Mouse (Mus musculus): ENCODE results near the gene Gm973. TPM values are rescaled to one million over a fixed set of nuclear protein-coding genes. Genes with fewer than 3 reads are reported as not detected.
A peak's percentile ranks its signal among the peaks of the same experiment; 100 is the strongest.

Gene Gm973
- polyA plus RNA-seq, 1 experiment from 2014 or later: 1.4 TPM

DNA sequence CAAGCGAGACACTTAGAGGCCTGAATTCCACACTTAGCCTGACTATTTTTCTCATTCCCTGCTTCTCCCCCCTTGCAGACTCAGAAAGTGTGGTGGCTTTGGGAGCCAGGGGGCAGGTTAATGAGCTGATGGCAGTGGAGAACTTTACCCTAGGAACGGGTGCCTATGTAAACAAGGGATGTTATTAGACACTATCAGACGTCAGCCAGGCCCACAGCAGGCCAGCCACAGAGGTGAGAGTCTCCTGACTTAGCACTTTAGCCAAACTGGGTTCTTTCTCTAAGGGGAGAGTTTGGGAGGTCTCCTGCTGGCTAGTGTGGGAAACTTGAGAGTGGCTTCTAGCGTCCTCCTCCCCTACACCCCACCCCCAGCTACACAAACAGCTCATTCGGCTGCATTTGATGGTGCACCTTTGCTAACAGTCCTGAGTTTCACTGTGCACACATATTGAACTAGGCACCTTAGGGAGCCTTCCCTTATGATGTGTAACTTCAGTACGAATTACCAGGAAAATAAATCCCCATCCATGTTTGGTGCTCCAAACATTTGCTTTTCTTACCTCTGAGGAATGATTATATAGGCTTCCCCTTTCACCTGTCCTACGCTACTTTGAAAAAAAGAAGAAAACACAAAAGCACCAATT is 12.3 kb upstream of the Gm973 start:
- peaks cover 8% of the 10 kb centered on the region; the same call in 1 of the 2 replicates for H3K4me1 ChIP-seq (ENCODE audit: control insufficient read depth, insufficient read depth, low read length)
- no peaks in the 10 kb centered on the region for H3K27me3 ChIP-seq (ENCODE audit: control insufficient read depth, insufficient read depth, low read length)
- no peak overlapping the region for H3K27ac ChIP-seq (ENCODE audit: low read depth, low read length)
- no peak overlapping the region for H3K4me2 ChIP-seq (replicated peaks; ENCODE audit: low read depth, low read length)
- no peaks in the 10 kb centered on the region for H3K9me3 ChIP-seq (ENCODE audit: control insufficient read depth, low read length)
- H3K9ac ChIP-seq (ENCODE audit: low read depth, low read length): no peak overlapping the region
- no peaks in the 10 kb centered on the region for H3K36me3 ChIP-seq (ENCODE audit: control insufficient read depth, insufficient read depth, low read length)
- H3K4me3 ChIP-seq (ENCODE audit: low read length): no peak overlapping the region
- 33% methylated on average over 7 of the region's 7 CpGs for WGBS
- ATAC-seq (ENCODE audit: low FRiP score, low TSS enrichment): peak; percentile 75

DNA sequence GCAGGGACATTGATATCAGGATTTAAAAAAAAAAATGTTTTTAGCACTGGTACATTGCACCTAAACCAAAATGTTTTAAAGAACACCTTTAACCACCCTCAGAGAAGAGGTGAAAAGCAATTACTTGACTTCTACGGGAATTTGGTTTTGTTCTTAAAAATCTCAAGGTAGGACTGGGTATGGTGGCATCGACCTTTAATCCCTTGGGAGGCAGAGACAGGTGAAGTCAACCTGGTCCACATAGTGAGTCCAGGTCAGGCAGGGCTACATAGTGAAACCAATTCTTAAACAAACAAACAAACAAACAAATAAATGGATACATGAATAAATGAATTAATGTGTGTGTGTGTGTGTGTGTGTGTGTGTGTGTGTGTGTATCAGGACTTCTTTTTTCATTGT is 11.8 kb upstream of the Gm973 start:
- H3K27ac ChIP-seq (ENCODE audit: low read depth, low read length): no peak overlapping the region
- no peak overlapping the region for H3K4me3 ChIP-seq (ENCODE audit: low read length)
- no peak overlapping the region for H3K4me2 ChIP-seq (replicated peaks; ENCODE audit: low read depth, low read length)
- H3K9ac ChIP-seq (ENCODE audit: low read depth, low read length): no peak overlapping the region
- no peak for ATAC-seq (ENCODE audit: low FRiP score, low TSS enrichment)
- no peaks in the 10 kb centered on the region for H3K27me3 ChIP-seq (ENCODE audit: control insufficient read depth, insufficient read depth, low read length)
- 77% methylated on average over 2 of the region's 2 CpGs for WGBS
- H3K36me3 ChIP-seq (ENCODE audit: control insufficient read depth, insufficient read depth, low read length): no peaks in the 10 kb centered on the region
- H3K9me3 ChIP-seq (ENCODE audit: control insufficient read depth, low read length): no peaks in the 10 kb centered on the region
- peaks cover 9% of the 10 kb centered on the region; the same call in 1 of the 2 replicates for H3K4me1 ChIP-seq (ENCODE audit: control insufficient read depth, insufficient read depth, low read length)

DNA sequence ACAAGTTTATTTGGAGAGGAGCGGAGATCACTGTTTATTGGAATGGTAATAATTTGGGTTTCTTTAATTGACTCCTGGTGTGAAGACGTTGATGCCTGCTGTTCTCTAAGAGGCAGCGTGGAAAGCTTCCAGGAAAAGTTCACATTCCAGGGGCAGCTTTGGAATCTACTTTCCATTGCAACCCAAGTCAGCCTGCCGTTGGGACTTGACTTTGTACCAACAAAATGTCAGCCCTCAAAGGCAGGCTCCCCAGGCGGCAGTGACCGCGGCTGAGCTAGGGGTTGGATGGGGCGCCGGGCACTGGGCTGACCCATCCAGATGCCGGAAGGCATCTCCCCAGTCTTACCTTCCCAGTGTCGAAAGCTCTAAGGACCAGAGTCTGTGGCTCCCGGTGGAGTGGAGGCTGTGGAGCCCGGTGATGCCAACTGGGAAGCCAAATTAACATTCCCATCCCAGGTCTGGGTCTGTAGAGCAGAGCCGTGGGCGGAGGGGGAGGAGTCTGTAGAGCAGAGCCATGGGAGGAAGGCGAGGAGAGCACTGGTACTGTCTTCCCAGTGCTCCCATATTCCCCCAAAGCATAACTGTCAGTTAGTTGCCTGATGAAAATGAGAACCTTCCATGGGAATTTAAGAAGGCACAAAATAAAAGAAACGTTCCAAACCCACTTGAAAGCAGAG is 7.5 kb upstream of the Gm973 start:
- Histone ChIP-seq H3K9ac (ENCODE audit: low read depth, low read length) (no peak overlapping the region), H3K4me3 (ENCODE audit: low read length) (no peak overlapping the region), H3K27me3 (ENCODE audit: control insufficient read depth, insufficient read depth, low read length) (no peaks in the 10 kb centered on the region), H3K36me3 (ENCODE audit: control insufficient read depth, insufficient read depth, low read length) (no peaks in the 10 kb centered on the region), H3K9me3 (ENCODE audit: control insufficient read depth, low read length) (no peaks in the 10 kb centered on the region), H3K27ac (ENCODE audit: low read depth, low read length) (no peak overlapping the region), H3K4me2 (replicated peaks; ENCODE audit: low read depth, low read length) (no peak overlapping the region), H3K4me1 (ENCODE audit: control insufficient read depth, insufficient read depth, low read length) (peaks cover 5% of the 10 kb centered on the region; the same call in 1 of the 2 replicates)
- 41% methylated on average over 17 of the region's 17 CpGs for WGBS
- ATAC-seq (ENCODE audit: low FRiP score, low TSS enrichment): no peak

DNA sequence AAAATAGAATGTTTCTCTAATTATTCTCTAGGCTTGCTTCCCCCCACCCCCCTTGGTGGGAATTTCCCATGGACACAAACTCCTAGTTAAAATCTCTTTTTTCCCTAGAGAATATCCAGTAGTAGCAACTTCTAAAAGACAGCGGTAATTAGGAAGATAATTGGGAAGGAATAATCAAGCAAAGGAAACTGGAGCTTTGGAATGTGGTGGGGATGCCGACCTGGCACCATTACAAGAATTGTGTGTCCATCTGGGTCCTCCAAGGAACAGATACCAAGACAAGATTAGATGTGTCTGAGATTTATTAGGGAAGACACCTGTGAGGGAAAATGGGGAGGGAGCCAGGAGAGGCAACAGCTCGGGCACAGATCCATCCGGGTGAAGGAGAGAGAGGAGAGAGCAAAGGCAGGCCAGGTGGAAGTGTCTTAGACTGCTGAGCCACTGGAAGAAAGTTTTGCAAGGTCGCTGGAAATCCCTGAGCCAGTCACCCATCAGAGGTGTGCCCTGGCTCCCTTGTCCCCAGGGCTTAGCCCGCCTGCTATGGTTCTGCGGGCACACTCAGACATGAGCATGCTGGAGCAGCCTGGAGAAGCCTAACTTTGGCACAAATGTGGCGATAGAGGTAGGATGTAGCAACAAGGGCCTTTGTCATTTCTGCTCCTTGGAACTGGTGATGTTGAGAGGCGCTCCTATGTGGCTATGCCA is 4.3 kb upstream of the Gm973 start:
- no peak for ATAC-seq (ENCODE audit: low FRiP score, low TSS enrichment)
- no peak overlapping the region for H3K4me2 ChIP-seq (replicated peaks; ENCODE audit: low read depth, low read length)
- no peaks in the 10 kb centered on the region for H3K9me3 ChIP-seq (ENCODE audit: control insufficient read depth, low read length)
- peaks cover 12% of the 10 kb centered on the region for H3K4me1 ChIP-seq (ENCODE audit: control insufficient read depth, insufficient read depth, low read length)
- no peak overlapping the region for H3K27ac ChIP-seq (ENCODE audit: low read depth, low read length)
- no peak overlapping the region for H3K4me3 ChIP-seq (ENCODE audit: low read length)
- H3K36me3 ChIP-seq (ENCODE audit: control insufficient read depth, insufficient read depth, low read length): no peaks in the 10 kb centered on the region
- H3K27me3 ChIP-seq (ENCODE audit: control insufficient read depth, insufficient read depth, low read length): no peaks in the 10 kb centered on the region
- no peak overlapping the region for H3K9ac ChIP-seq (ENCODE audit: low read depth, low read length)
- WGBS: 68% methylated on average over 9 of the region's 9 CpGs

DNA sequence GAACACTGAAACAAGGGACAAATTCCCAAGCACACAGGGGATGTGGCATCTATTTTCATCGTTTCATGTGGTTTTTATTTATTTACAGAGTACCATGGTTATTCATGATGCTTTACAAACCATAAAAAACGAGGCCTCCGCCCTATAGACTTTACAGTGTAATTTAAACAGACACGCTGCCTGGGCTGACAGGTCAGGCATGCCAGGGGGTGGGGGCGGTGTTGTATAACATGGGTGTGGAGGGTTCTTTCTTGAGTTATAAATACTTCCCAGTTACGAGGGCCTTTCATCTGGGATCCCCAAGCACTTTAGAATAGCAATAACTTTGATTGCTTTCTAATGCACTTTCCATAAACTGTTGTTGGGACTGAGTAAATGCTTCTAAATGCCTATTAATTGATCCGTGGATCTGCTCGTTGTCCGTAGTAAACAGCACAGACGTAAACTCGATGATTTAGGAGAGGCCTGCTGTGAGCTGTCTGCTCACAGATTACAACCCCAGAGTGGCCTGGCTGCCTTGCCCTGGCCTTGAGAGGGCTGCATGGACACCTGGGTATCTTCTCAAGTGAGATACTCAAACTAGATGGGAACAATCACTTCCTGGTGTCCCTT is 4.3 kb downstream of the Gm973 start:
- WGBS: 13% methylated on average over 11 of the region's 11 CpGs
- no peak overlapping the region for H3K9ac ChIP-seq (ENCODE audit: low read depth, low read length)
- peak; percentile 44; the same call in 1 of the 2 replicates for ATAC-seq (ENCODE audit: low FRiP score, low TSS enrichment)
- no peak overlapping the region for H3K4me3 ChIP-seq (ENCODE audit: low read length)
- no peaks in the 10 kb centered on the region for H3K9me3 ChIP-seq (ENCODE audit: control insufficient read depth, low read length)
- H3K4me1 ChIP-seq (ENCODE audit: control insufficient read depth, insufficient read depth, low read length): peaks cover 34% of the 10 kb centered on the region
- H3K27me3 ChIP-seq (ENCODE audit: control insufficient read depth, insufficient read depth, low read length): no peaks in the 10 kb centered on the region
- peak overlapping the region; percentile 55; the same call in 1 of the 2 replicates for H3K27ac ChIP-seq (ENCODE audit: low read depth, low read length)
- no peaks in the 10 kb centered on the region for H3K36me3 ChIP-seq (ENCODE audit: control insufficient read depth, insufficient read depth, low read length)
- H3K4me2 ChIP-seq (replicated peaks; ENCODE audit: low read depth, low read length): 0 out of 2 replicates have a peak overlapping the region, but pooled peaks have one; percentile 8

DNA sequence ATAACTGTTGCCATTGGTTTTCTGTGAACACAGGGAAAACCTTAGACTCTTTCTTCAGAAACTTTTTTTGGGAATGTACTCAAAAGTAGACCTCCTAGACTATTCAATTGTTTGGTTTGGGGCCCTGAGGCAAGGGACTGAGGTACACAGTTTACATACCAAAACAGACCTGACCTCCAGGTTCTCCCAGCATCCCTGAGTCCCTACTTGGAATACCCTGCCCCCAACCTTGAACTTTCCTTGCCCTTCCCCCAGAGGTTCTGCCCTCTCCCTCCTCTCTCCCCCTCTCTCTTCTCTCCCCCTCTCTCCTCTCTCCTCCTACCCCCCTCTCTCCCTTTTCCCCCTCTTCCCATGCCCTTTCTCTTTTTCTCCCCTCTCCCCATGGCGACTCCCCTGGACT is 6.4 kb downstream of the Gm973 start:
- no peak for ATAC-seq (ENCODE audit: low FRiP score, low TSS enrichment)
- no peak overlapping the region for H3K4me2 ChIP-seq (replicated peaks; ENCODE audit: low read depth, low read length)
- H3K27me3 ChIP-seq (ENCODE audit: control insufficient read depth, insufficient read depth, low read length): no peaks in the 10 kb centered on the region
- 42% methylated on average over 1 of the region's 1 CpGs for WGBS
- peaks cover 27% of the 10 kb centered on the region for H3K4me1 ChIP-seq (ENCODE audit: control insufficient read depth, insufficient read depth, low read length)
- no peak overlapping the region for H3K4me3 ChIP-seq (ENCODE audit: low read length)
- no peak overlapping the region for H3K9ac ChIP-seq (ENCODE audit: low read depth, low read length)
- H3K36me3 ChIP-seq (ENCODE audit: control insufficient read depth, insufficient read depth, low read length): no peaks in the 10 kb centered on the region
- H3K27ac ChIP-seq (ENCODE audit: low read depth, low read length): no peak overlapping the region
- H3K9me3 ChIP-seq (ENCODE audit: control insufficient read depth, low read length): no peaks in the 10 kb centered on the region

DNA sequence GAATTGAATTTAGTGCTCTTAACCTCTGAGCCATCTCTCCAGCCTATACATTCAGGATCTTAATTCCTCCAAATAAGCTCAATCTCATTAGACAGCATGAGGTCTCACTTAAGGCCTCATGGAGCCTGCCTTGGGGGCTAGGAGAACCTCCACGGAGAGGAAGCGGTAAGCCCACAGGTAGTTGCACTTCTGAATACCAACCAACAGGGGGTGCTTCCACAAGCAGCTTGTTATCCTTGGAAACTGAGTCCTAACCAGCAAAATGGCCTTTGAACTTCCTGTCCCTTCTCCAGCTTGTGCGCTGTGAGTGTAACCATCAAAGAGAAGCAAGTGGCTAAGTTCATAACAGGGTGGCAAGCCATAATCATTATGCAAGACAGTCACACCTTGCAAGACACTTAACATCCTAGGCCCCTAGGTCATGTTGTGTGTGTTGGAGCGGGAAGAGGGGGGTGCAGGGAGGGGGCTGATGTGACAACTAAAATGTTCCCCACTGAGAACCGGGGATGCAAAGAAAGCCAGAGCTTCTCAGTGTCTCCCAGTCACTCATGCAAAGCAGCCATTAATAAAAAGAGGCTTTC is 7.4 kb downstream of the Gm973 start:
- Histone ChIP-seq H3K27me3 (ENCODE audit: control insufficient read depth, insufficient read depth, low read length) (no peaks in the 10 kb centered on the region), H3K4me2 (replicated peaks; ENCODE audit: low read depth, low read length) (no peak overlapping the region), H3K9ac (ENCODE audit: low read depth, low read length) (no peak overlapping the region), H3K4me3 (ENCODE audit: low read length) (no peak overlapping the region), H3K36me3 (ENCODE audit: control insufficient read depth, insufficient read depth, low read length) (no peaks in the 10 kb centered on the region), H3K9me3 (ENCODE audit: control insufficient read depth, low read length) (no peaks in the 10 kb centered on the region), H3K27ac (ENCODE audit: low read depth, low read length) (no peak overlapping the region), H3K4me1 (ENCODE audit: control insufficient read depth, insufficient read depth, low read length) (peaks cover 27% of the 10 kb centered on the region)
- WGBS: 52% methylated on average over 5 of the region's 5 CpGs
- no peak for ATAC-seq (ENCODE audit: low FRiP score, low TSS enrichment)

DNA sequence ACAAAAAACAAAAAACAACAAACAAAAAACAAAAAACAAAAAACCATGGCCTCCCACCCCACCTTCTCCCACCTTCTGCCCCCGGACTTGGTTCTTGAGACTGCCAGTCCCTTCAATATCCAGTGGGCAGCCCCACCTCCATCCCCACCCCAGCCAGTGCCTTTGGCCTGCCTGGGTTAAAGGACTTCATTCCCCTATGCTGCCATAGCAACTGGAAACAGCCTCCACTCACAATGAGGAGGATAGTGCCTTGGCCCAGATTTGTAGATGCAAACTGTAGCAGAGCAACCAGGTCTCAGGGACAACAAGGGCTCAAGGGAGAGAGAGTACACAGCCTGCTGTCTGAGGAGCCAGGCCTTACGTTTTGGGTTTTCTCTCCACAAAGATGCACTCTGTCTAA is 8.0 kb downstream of the Gm973 start:
- Histone ChIP-seq H3K9ac (ENCODE audit: low read depth, low read length) (no peak overlapping the region), H3K27ac (ENCODE audit: low read depth, low read length) (no peak overlapping the region), H3K9me3 (ENCODE audit: control insufficient read depth, low read length) (no peaks in the 10 kb centered on the region), H3K4me3 (ENCODE audit: low read length) (no peak overlapping the region), H3K4me2 (replicated peaks; ENCODE audit: low read depth, low read length) (no peak overlapping the region), H3K36me3 (ENCODE audit: control insufficient read depth, insufficient read depth, low read length) (no peaks in the 10 kb centered on the region), H3K4me1 (ENCODE audit: control insufficient read depth, insufficient read depth, low read length) (peaks cover 25% of the 10 kb centered on the region), H3K27me3 (ENCODE audit: control insufficient read depth, insufficient read depth, low read length) (no peaks in the 10 kb centered on the region)
- no peak for ATAC-seq (ENCODE audit: low FRiP score, low TSS enrichment)
- WGBS: 65% methylated on average over 2 of the region's 2 CpGs
